Mouse (Mus musculus) lung, postnatal 25 days (tissue): ENCODE results near the gene Tbc1d10a.
A peak's percentile ranks its signal among the peaks of the same experiment; 100 is the strongest.

Experiments
- DNase-seq: peaks from one replicate; pipeline ENCODE4 v3.0.0; 2022; ENCODE audit warnings: low spot score

Tbc1d10a gene

GRCm38 (mm10) chr11:4186486-4187317 is at the start of gene Tbc1d10a:
Tbc1d10a (plus strand) TSS chr11:4186789.
- DNase-seq: peak; percentile 99

- DNase-seq: no peak
Observed at GRCm38 (mm10) chr11:4138964-4139363, 47.6 kb upstream of the Tbc1d10a start.

GRCm38 (mm10) chr11:4141505-4141904 is 45.1 kb upstream of the Tbc1d10a start:
- peak; percentile 44 for DNase-seq

- no peak for DNase-seq
Observed at GRCm38 (mm10) chr11:4142352-4142751, 44.2 kb upstream of the Tbc1d10a start.

GRCm38 (mm10) chr11:4143281-4144062 is 43.1 kb upstream of the Tbc1d10a start:
- DNase-seq: no peak

GRCm38 (mm10) chr11:4146381-4146780 is 40.2 kb upstream of the Tbc1d10a start:
- DNase-seq: no peak

GRCm38 (mm10) chr11:4147098-4147497 is 39.5 kb upstream of the Tbc1d10a start:
- DNase-seq: no peak

GRCm38 (mm10) chr11:4148120-4148519 is 38.5 kb upstream of the Tbc1d10a start:
- DNase-seq: peak; percentile 44

GRCm38 (mm10) chr11:4148536-4149156 is 37.9 kb upstream of the Tbc1d10a start:
- DNase-seq: no peak

- DNase-seq: no peak
Observed at GRCm38 (mm10) chr11:4149886-4150285, 36.7 kb upstream of the Tbc1d10a start.

GRCm38 (mm10) chr11:4153694-4154093 is 32.9 kb upstream of the Tbc1d10a start:
- DNase-seq: no peak

- no peak for DNase-seq
Observed at GRCm38 (mm10) chr11:4155641-4156040, 30.9 kb upstream of the Tbc1d10a start.

GRCm38 (mm10) chr11:4158676-4159075 is 27.9 kb upstream of the Tbc1d10a start:
- no peak for DNase-seq

GRCm38 (mm10) chr11:4159808-4160708 is 26.5 kb upstream of the Tbc1d10a start, which contains the start of the genes Ccdc157 and Sf3a1:
Ccdc157 (minus strand) TSS chr11:4160293.
Sf3a1 (plus strand) TSS chr11:4160350.
- peak; percentile 93 for DNase-seq

GRCm38 (mm10) chr11:4160758-4161480 is 25.7 kb upstream of the Tbc1d10a start:
- DNase-seq: no peak

- no peak for DNase-seq
Observed at GRCm38 (mm10) chr11:4164701-4165100, 21.9 kb upstream of the Tbc1d10a start.

- no peak for DNase-seq
Observed at GRCm38 (mm10) chr11:4166467-4167090, 20.0 kb upstream of the Tbc1d10a start.

- DNase-seq: no peak
Observed at GRCm38 (mm10) chr11:4174586-4174985, 12.0 kb upstream of the Tbc1d10a start.

GRCm38 (mm10) chr11:4177716-4178115 is 8.9 kb upstream of the Tbc1d10a start:
- no peak for DNase-seq

GRCm38 (mm10) chr11:4182061-4182460 is 4.5 kb upstream of the Tbc1d10a start:
- no peak for DNase-seq
